8 mouse cellular contexts compared by ENCODE assay signal in genomic region chr9:49055333-49056205, GRCm38 (mm10). TPM values are rescaled to one million over a fixed set of nuclear protein-coding genes. Genes with fewer than 3 reads are reported as not detected.
DNase-seq lines count a peak whose midpoint lies in the region; ATAC-seq and TF ChIP-seq lines count a peak whose summit lies in the region.

Gene Zw10 (plus strand): TSS chr9:49055613.

- peak; percentile 100 for ATAC-seq in cerebellum, adult (ENCODE audit: insufficient number of reproducible peaks, low FRiP score, low TSS enrichment)
- ATAC-seq in forebrain, embryonic 13.5 days: peak; percentile 99
- peak; percentile 100 for ATAC-seq in liver, postnatal 0 days
- ATAC-seq in neural tube, embryonic 14.5 days (ENCODE audit: low read depth): peak; percentile 99

- WGBS in forebrain, embryonic 13.5 days: under 1% methylated on average over 53 of the region's 53 CpGs
- WGBS in large intestine, adult 2 months: under 1% methylated on average over 53 of the region's 53 CpGs
- WGBS in liver, postnatal 0 days (ENCODE audit: insufficient replicate concordance): 2% methylated on average over 53 of the region's 53 CpGs
- 1% methylated on average over 53 of the region's 53 CpGs for WGBS in neural tube, embryonic 14.5 days

- peaks cover 7% of the 10 kb centered on the region; the same call in 1 of the 2 replicates for H3K36me3 ChIP-seq in ES-Bruce4 (ENCODE audit: control insufficient read depth, insufficient read depth, low read length, poor library complexity, severe bottlenecking)
- H3K36me3 ChIP-seq in forebrain, embryonic 13.5 days (ENCODE audit: poor library complexity, severe bottlenecking): peaks cover 24% of the 10 kb centered on the region
- peaks cover 18% of the 10 kb centered on the region for H3K36me3 ChIP-seq in liver, postnatal 0 days (replicated peaks; ENCODE audit: insufficient read depth, low read length)
- H3K36me3 ChIP-seq in neural tube, embryonic 14.5 days (ENCODE audit: control insufficient read depth, insufficient read depth, low read length): peaks cover 4% of the 10 kb centered on the region; the same call in 1 of the 2 replicates

- H3K9ac ChIP-seq in ES-Bruce4 (ENCODE audit: low read depth, poor library complexity, severe bottlenecking): peak within 1 kb of the TSS; percentile 90
- H3K9ac ChIP-seq in forebrain, embryonic 13.5 days: peak within 1 kb of the TSS; percentile 74
- H3K9ac ChIP-seq in liver, postnatal 0 days (replicated peaks): peak within 1 kb of the TSS; percentile 92
- H3K9ac ChIP-seq in neural tube, embryonic 14.5 days (replicated peaks; ENCODE audit: low read depth, low read length): peak within 1 kb of the TSS; percentile 84

- intact Hi-C loops in heart, postnatal 10 days (cut with DNase I): loop anchor here (10.0 kb wide), 1 partner anchor 191 kb away; no protein-coding TSS in a partner anchor

- peak; percentile 95 to 96 for DNase-seq in heart, postnatal 10 days
- peak; percentile 96 for DNase-seq in large intestine, adult 2 months (ENCODE audit: low read depth, low spot score)
- DNase-seq in liver, postnatal 0 days: peak; percentile 96
- peak; percentile 93 for DNase-seq in testis, postnatal 10 days (ENCODE audit: low spot score)

- H3K27me3 ChIP-seq in ES-Bruce4 (ENCODE audit: control insufficient read depth, insufficient read depth, low read length, poor library complexity, severe bottlenecking): no peaks in the 10 kb centered on the region
- no peaks in the 10 kb centered on the region for H3K27me3 ChIP-seq in forebrain, embryonic 13.5 days
- no peaks in the 10 kb centered on the region for H3K27me3 ChIP-seq in liver, postnatal 0 days (ENCODE audit: insufficient read depth, low read length)
- H3K27me3 ChIP-seq in neural tube, embryonic 14.5 days (ENCODE audit: control insufficient read depth, insufficient read depth, low read length): no peaks in the 10 kb centered on the region

- no peaks in the 10 kb centered on the region for H3K9me3 ChIP-seq in ES-Bruce4 (replicated peaks; ENCODE audit: control insufficient read depth, insufficient read depth, low read length, poor library complexity, severe bottlenecking)
- H3K9me3 ChIP-seq in forebrain, embryonic 13.5 days (replicated peaks): no peaks in the 10 kb centered on the region
- no peaks in the 10 kb centered on the region for H3K9me3 ChIP-seq in liver, postnatal 0 days (ENCODE audit: low read length)
- no peaks in the 10 kb centered on the region for H3K9me3 ChIP-seq in neural tube, embryonic 14.5 days (ENCODE audit: control insufficient read depth, low read length)

- no peak for TF ChIP-seq POLR2A in ES-Bruce4 (IDR thresholded peaks at IDR 0.05; ENCODE audit: insufficient read depth, low read length)

- peak within 1 kb of the TSS; percentile 76 for H3K4me2 ChIP-seq in forebrain, embryonic 13.5 days
- peak within 1 kb of the TSS; percentile 84 for H3K4me2 ChIP-seq in liver, postnatal 0 days (ENCODE audit: low read depth, low read length)
- peak within 1 kb of the TSS; percentile 68 for H3K4me2 ChIP-seq in neural tube, embryonic 14.5 days (ENCODE audit: low read depth, low read length)

- H3K4me3 ChIP-seq in ES-Bruce4 (ENCODE audit: low read depth, low read length): peak within 1 kb of the TSS; percentile 94
- peak within 1 kb of the TSS; percentile 59 for H3K4me3 ChIP-seq in forebrain, embryonic 13.5 days
- peak within 1 kb of the TSS; percentile 95 for H3K4me3 ChIP-seq in liver, postnatal 0 days (ENCODE audit: low read depth, low read length)
- peak within 1 kb of the TSS; percentile 89 for H3K4me3 ChIP-seq in neural tube, embryonic 14.5 days (ENCODE audit: low read depth, low read length)

- peak; percentile 16; the same call in 1 of the 2 replicates for TF ChIP-seq EP300 in ES-Bruce4 (IDR thresholded peaks at IDR 0.05; ENCODE audit: insufficient read depth, low read depth, low read length)
- TF ChIP-seq EP300 in liver, postnatal 0 days (IDR thresholded peaks at IDR 0.05; ENCODE audit: low read depth): no peak

- no peak within 1 kb of the TSS for H3K27ac ChIP-seq in ES-Bruce4 (ENCODE audit: insufficient read depth, low read length)
- no peak within 1 kb of the TSS for H3K27ac ChIP-seq in forebrain, embryonic 13.5 days
- H3K27ac ChIP-seq in liver, postnatal 0 days (ENCODE audit: low read depth): peak within 1 kb of the TSS; percentile 77
- no peak within 1 kb of the TSS for H3K27ac ChIP-seq in neural tube, embryonic 14.5 days (ENCODE audit: low read depth, low read length)

- TF ChIP-seq CTCF in ES-Bruce4 (IDR thresholded peaks at IDR 0.05; ENCODE audit: low read depth, low read length): no peak
- no peak for TF ChIP-seq CTCF in liver, postnatal 0 days (IDR thresholded peaks at IDR 0.05; ENCODE audit: low read depth)

- H3K4me1 ChIP-seq in ES-Bruce4 (ENCODE audit: control insufficient read depth, insufficient read depth, low read length): no peaks in the 10 kb centered on the region
- peaks cover 17% of the 10 kb centered on the region for H3K4me1 ChIP-seq in forebrain, embryonic 13.5 days
- peaks cover 10% of the 10 kb centered on the region for H3K4me1 ChIP-seq in liver, postnatal 0 days (ENCODE audit: insufficient read depth)
- H3K4me1 ChIP-seq in neural tube, embryonic 14.5 days (ENCODE audit: control insufficient read depth, insufficient read depth, low read length): no peaks in the 10 kb centered on the region; the same call in 1 of the 2 replicates

RNA-seq across cellular contexts. Expression of gene Zw10, which starts in this region (rescaled TPM):
- 25.5 and 29.2 TPM in 2 replicates for polyA plus RNA-seq in ES-Bruce4 (2011; ENCODE audit: insufficient read depth, insufficient read length, low read depth, missing spikeins)
- 40.2 and 44.7 TPM in 2 replicates for polyA plus RNA-seq in forebrain, embryonic 13.5 days (2015; fragmentation: Nextera tagmentation; extraction: Ambion mirVana)
- total RNA-seq in heart, postnatal 10 days (2021): 10 to 100 TPM; 12.1 to 12.4 TPM
- polyA plus RNA-seq in large intestine, adult 2 months (2012; rRNA removed): 10.7 and 13.3 TPM in 2 replicates
- polyA plus RNA-seq in liver, postnatal 0 days (2015; fragmentation: Nextera tagmentation; extraction: Ambion mirVana): 8.6 and 10.0 TPM in 2 replicates
- 25.3 and 27.7 TPM in 2 replicates for polyA plus RNA-seq in neural tube, embryonic 14.5 days (2014; fragmentation: Nextera tagmentation; extraction: Ambion mirVana)
